Mouse (Mus musculus): ENCODE measurements around the gene Aanat. TPM values are rescaled to one million over a fixed set of nuclear protein-coding genes. Genes with fewer than 3 reads are reported as not detected.

The Aanat gene
- polyA plus RNA-seq, 2 experiments = 0.13 TPM; not detected in 1

- H3K9me3 ChIP-seq (ENCODE audit: control insufficient read depth, low read length) = no peaks in the 10 kb centered on the region
- DNase-seq (ENCODE audit: low spot score) (peak; percentile 69), ATAC-seq (ENCODE audit: low FRiP score, low read depth) (peak; percentile 47)
- H3K4me2 ChIP-seq (replicated peaks; ENCODE audit: low read depth, low read length, severe bottlenecking) = peak overlapping the region; percentile 96
- peak overlapping the region; percentile 66 for H3K4me3 ChIP-seq (replicated peaks; ENCODE audit: low read length)
- WGBS = 14% methylated on average over 39 of the region's 42 CpGs
- H3K4me1 ChIP-seq (ENCODE audit: control insufficient read depth, insufficient read depth, low read length) = peaks cover 32% of the 10 kb centered on the region
- no peak overlapping the region for H3K27ac ChIP-seq (replicated peaks; ENCODE audit: low read depth, low read length)
- H3K27me3 ChIP-seq (ENCODE audit: control insufficient read depth, insufficient read depth, low read length) = no peaks in the 10 kb centered on the region
- peak overlapping the region; percentile 59 for H3K9ac ChIP-seq (ENCODE audit: low read depth, low read length, severe bottlenecking)
- no peaks in the 10 kb centered on the region for H3K36me3 ChIP-seq (ENCODE audit: control insufficient read depth, insufficient read depth, low read length)
- TF ChIP-seq POLR2A (IDR thresholded peaks at IDR 0.05; ENCODE audit: borderline replicate concordance, extremely low read depth, insufficient read depth, insufficient read length) = 0 out of 2 replicates have a peak, but pooled peaks have one; percentile 17
Measured at GRCm38 (mm10) chr11:116624131-116624832, 38.0 kb downstream of the Aanat start.

DNA sequence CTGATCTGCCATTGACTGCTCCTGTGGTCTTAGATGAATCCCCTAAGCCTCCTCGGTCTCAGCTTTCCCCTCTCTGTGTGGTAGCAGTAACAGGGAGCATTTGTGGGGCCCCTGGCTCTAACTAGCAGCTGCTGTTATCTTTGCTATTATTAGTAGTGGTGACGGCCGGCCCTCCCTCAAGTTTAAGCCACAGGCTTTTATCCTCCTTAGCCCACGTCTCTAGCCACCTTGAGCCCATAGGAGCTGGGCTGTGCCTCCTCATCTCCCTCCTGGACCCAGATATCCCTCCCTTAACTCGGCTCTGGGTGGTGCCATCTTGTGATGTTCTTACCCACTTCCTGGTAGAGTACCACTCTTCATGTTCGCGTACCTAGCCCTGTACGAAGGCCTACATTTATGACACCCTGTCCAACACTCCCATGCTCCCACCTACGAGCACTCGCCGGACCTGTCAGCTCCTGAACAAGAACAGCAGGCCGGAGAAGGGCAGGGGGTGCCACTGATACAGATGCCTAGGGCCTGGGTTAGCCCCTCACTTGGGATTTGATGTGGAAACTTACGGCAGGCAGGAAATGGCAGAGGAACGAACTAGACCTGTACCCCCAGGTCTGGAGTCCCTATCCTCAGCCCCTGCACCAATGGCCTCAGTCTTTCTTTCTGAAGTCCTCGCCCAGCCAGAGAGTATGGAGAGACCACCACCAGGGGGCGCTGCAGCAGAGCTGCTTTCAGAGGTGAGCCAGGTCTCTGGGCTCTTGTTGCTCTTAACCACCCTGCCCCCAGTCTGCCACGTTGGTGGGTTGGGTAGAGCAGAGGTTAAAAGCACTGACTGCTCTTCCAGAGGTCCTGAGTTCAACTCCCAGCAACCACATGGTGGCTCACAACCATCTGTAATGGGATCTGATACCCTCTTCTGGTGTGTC, 39.1 kb downstream of the Aanat start:
- H3K4me2 ChIP-seq (replicated peaks; ENCODE audit: low read depth, low read length, severe bottlenecking) = no peak overlapping the region
- TF ChIP-seq POLR2A (IDR thresholded peaks at IDR 0.05; ENCODE audit: borderline replicate concordance, extremely low read depth, insufficient read depth, insufficient read length) = no peak
- no peaks in the 10 kb centered on the region for H3K9me3 ChIP-seq (ENCODE audit: control insufficient read depth, low read length)
- 77% methylated on average over 16 of the region's 17 CpGs for WGBS
- H3K4me3 ChIP-seq (replicated peaks; ENCODE audit: low read length) = no peak overlapping the region
- ATAC-seq (ENCODE audit: low FRiP score, low read depth) (no peak), DNase-seq (ENCODE audit: low spot score) (no peak)
- peaks cover 22% of the 10 kb centered on the region for H3K4me1 ChIP-seq (ENCODE audit: control insufficient read depth, insufficient read depth, low read length)
- H3K36me3 ChIP-seq (ENCODE audit: control insufficient read depth, insufficient read depth, low read length) = no peaks in the 10 kb centered on the region
- H3K27me3 ChIP-seq (ENCODE audit: control insufficient read depth, insufficient read depth, low read length) = no peaks in the 10 kb centered on the region
- no peak overlapping the region for H3K27ac ChIP-seq (replicated peaks; ENCODE audit: low read depth, low read length)
- H3K9ac ChIP-seq (ENCODE audit: low read depth, low read length, severe bottlenecking) = no peak overlapping the region

GRCm38 (mm10) chr11:116626299-116627071, 40.3 kb downstream of the Aanat start, which contains the start of gene Rhbdf2:
Gene Rhbdf2 (minus strand): TSS chr11:116627019.
- Histone ChIP-seq H3K27me3 (ENCODE audit: control insufficient read depth, insufficient read depth, low read length) (no peaks in the 10 kb centered on the region), H3K27ac (replicated peaks; ENCODE audit: low read depth, low read length) (no peak within 1 kb of the TSS), H3K4me2 (replicated peaks; ENCODE audit: low read depth, low read length, severe bottlenecking) (no peak within 1 kb of the TSS), H3K4me3 (replicated peaks; ENCODE audit: low read length) (no peak within 1 kb of the TSS), H3K4me1 (ENCODE audit: control insufficient read depth, insufficient read depth, low read length) (peaks cover 11% of the 10 kb centered on the region), H3K9ac (ENCODE audit: low read depth, low read length, severe bottlenecking) (no peak within 1 kb of the TSS), H3K9me3 (ENCODE audit: control insufficient read depth, low read length) (no peaks in the 10 kb centered on the region), H3K36me3 (ENCODE audit: control insufficient read depth, insufficient read depth, low read length) (no peaks in the 10 kb centered on the region)
- no peak for TF ChIP-seq POLR2A (IDR thresholded peaks at IDR 0.05; ENCODE audit: borderline replicate concordance, extremely low read depth, insufficient read depth, insufficient read length)
- WGBS = 71% methylated on average over 10 of the region's 10 CpGs
- DNase-seq (ENCODE audit: low spot score) (no peak), ATAC-seq (ENCODE audit: low FRiP score, low read depth) (no peak)

- Histone ChIP-seq H3K27ac (replicated peaks; ENCODE audit: low read depth, low read length) (no peak overlapping the region), H3K4me1 (ENCODE audit: control insufficient read depth, insufficient read depth, low read length) (peaks cover 8% of the 10 kb centered on the region), H3K27me3 (ENCODE audit: control insufficient read depth, insufficient read depth, low read length) (no peaks in the 10 kb centered on the region), H3K4me2 (replicated peaks; ENCODE audit: low read depth, low read length, severe bottlenecking) (no peak overlapping the region), H3K9ac (ENCODE audit: low read depth, low read length, severe bottlenecking) (no peak overlapping the region), H3K9me3 (ENCODE audit: control insufficient read depth, low read length) (no peaks in the 10 kb centered on the region), H3K4me3 (replicated peaks; ENCODE audit: low read length) (no peak overlapping the region), H3K36me3 (ENCODE audit: control insufficient read depth, insufficient read depth, low read length) (no peaks in the 10 kb centered on the region)
- 44% methylated on average over 10 of the region's 10 CpGs for WGBS
- TF ChIP-seq POLR2A (IDR thresholded peaks at IDR 0.05; ENCODE audit: borderline replicate concordance, extremely low read depth, insufficient read depth, insufficient read length) = no peak
- ATAC-seq (ENCODE audit: low FRiP score, low read depth) (no peak), DNase-seq (ENCODE audit: low spot score) (no peak)
Measured at GRCm38 (mm10) chr11:116627072-116628020, 41.1 kb downstream of the Aanat start.
